Mouse (Mus musculus): Measurements from ENCODE around the gene Plekha6. TPM values are rescaled to one million over a fixed set of nuclear protein-coding genes. Genes with fewer than 3 reads are reported as not detected.
"Not testable (repeated sequence)": the region's sequence is repeated elsewhere in the genome, so short reads cannot be mapped to it uniquely, and the experiment has no call there.

Gene Plekha6
- total RNA-seq, 2 experiments from 2014 or later: 42.1 to 45.9 TPM

- DNase-seq: no peak
Measured at GRCm38 (mm10) chr1:133327094-133327493, 163.1 kb downstream of the Plekha6 start.

- DNase-seq: no peak
Measured at GRCm38 (mm10) chr1:133328299-133328795, 164.3 kb downstream of the Plekha6 start.

GRCm38 (mm10) chr1:133328896-133329637, 165.1 kb downstream of the Plekha6 start:
- DNase-seq: no peak

GRCm38 (mm10) chr1:133329638-133329964, 165.6 kb downstream of the Plekha6 start:
- no peak for DNase-seq

- DNase-seq: no peak
Measured at GRCm38 (mm10) chr1:133331142-133331541, 167.1 kb downstream of the Plekha6 start.

GRCm38 (mm10) chr1:133332656-133333430, 168.8 kb downstream of the Plekha6 start:
- DNase-seq: no peak

- no peak for DNase-seq
Measured at GRCm38 (mm10) chr1:133333937-133334336, 169.9 kb downstream of the Plekha6 start.

- not testable (repeated sequence) for DNase-seq
Measured at GRCm38 (mm10) chr1:133340403-133340802, 176.4 kb downstream of the Plekha6 start.

GRCm38 (mm10) chr1:133344357-133344756, 180.3 kb downstream of the Plekha6 start:
- DNase-seq: no peak

GRCm38 (mm10) chr1:133346531-133346930, 182.5 kb downstream of the Plekha6 start:
- no peak for DNase-seq

- DNase-seq: no peak
Measured at GRCm38 (mm10) chr1:133347226-133347625, 183.2 kb downstream of the Plekha6 start.

GRCm38 (mm10) chr1:133347693-133348520, 183.9 kb downstream of the Plekha6 start:
- no peak for DNase-seq

GRCm38 (mm10) chr1:133350210-133350609, 186.2 kb downstream of the Plekha6 start, which contains the start of gene Ren1:
Gene Ren1, plus strand, starts transcription at chr1:133350510.
- DNase-seq: no peak

GRCm38 (mm10) chr1:133351762-133352161, 187.8 kb downstream of the Plekha6 start:
- DNase-seq: no peak

Other genes starting within 250 kb of the Plekha6 start
- gene Mdm4, start 133.6 kb upstream of the Plekha6 start, total RNA-seq (2021): 10 to 100 TPM; 55.1 to 59.8 TPM
- gene Pik3c2b, start 118.5 kb upstream of the Plekha6 start, total RNA-seq (2021): 10 to 100 TPM; 29.8 to 30.8 TPM
- gene Ppp1r15b, start 33.1 kb upstream of the Plekha6 start, total RNA-seq (2021): 10 to 100 TPM; 41.6 to 44.4 TPM
- not detected for gene Golt1a, start 145.6 kb downstream of the Plekha6 start, total RNA-seq (2021)
- gene Kiss1, start 157.7 kb downstream of the Plekha6 start, total RNA-seq (2021): not detected
- gene Ren1, start 186.3 kb downstream of the Plekha6 start, total RNA-seq (2021): under 1 TPM in 1 of 2 experiments, not detected in 1; 0.16 TPM
- under 1 TPM; 0.83 to 0.93 TPM for gene Etnk2, start 199.4 kb downstream of the Plekha6 start, total RNA-seq (2021)